Mouse (Mus musculus) CD4-positive, CD25-positive, alpha-beta regulatory T cell, adult 2 months (primary cell): ENCODE results near the gene Ndnf.

Experiments used
- DNase-seq: peaks from one replicate; pipeline ENCODE4 v3.0.0-alpha.2; 2012; ENCODE audit warnings: low read depth, low spot score

Gene Ndnf

DNA sequence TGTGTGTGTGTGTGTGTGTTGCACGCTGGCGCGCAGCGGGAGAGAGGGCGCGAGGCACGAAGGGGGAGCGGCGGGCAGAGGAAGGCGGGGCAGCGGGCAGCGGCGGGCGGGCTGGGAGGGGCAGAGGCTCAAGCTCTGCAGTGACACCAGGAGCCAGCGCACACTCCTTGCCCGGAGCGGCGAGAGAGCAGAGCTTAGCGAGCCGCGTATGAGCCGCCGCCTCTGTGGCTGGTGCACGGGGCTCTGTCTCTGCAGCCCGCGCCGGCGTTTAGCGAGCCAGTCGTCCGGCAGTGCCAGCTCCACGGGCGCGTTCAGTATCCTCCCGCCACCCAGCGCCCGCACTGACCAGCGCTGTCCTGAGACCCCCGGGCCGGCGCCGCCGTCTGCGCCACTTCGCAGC, at the start of gene Ndnf:
Ndnf (plus strand) TSS at position 140 of the 400 bp plus-strand sequence.
- DNase-seq, result peak; percentile 75

DNA sequence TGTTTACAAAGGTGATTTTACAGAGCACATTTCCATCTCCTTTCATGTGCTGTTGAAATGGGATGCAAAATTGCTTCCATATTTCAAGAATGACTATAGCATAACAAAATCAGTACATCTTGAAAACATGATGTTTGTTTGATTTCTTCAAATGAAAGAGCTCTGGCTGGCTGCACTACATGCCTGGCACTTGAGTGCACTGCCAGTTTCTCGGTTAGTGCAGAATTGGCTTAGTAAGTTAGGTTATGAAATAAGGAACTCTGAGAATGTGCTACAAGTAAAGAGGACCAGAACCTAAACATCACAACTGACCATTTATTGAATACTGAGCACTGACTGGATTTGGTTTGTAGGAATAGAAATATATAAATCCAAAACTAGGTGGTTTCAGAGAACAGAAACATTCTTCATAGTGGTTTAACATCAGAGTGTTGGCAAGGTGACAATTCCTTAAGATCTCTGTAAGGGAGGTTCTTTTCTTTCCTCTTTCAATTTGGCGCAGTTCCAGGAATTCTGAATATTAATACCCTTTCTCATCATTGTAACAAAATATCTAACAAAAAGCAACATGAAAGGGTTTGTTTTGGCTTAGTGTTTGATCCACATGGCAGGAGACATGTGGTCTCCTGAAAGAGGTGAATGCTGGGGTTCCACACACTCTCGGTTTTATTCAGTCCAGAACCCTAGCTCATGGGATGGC, 48.2 kb upstream of the Ndnf start:
- DNase-seq, result no peak

DNA sequence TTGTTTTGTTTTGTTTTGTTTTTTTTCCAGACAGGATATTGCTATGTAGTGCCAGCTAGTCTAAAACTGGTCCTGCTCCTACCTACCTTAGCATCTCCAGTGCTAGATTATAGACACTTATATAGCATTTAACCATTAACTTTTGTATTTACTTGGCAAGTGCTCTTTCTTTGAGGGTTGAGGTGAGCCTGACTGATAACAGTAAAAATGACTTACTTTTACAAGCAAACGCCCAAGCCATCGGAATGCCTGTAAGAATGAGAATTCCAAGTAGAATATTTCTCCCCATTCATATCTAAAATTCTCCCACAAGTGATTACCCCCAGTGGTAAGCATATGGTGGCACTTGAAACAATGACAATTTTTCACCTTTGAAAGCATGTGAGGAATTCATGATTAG, 40.8 kb upstream of the Ndnf start:
- DNase-seq, result no peak

DNA sequence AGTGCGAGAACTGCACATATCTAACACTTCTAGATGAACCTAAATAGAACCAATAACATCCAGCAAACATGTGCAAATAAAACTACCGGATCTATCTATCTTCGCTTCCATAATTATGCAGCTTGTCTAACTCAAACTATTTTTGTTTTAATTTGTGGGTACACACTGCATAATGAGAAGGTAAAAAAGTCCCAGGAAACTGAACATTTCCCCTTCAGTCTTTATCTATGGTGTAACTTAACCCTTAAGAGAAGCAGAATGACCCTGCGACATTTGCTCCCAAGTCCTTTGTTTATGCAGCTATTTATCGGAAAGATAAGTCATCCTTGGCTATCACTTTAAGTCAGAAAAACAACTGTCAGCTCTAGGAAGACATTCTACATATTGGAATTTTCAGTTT, 39.2 kb upstream of the Ndnf start:
- DNase-seq, result no peak

DNA sequence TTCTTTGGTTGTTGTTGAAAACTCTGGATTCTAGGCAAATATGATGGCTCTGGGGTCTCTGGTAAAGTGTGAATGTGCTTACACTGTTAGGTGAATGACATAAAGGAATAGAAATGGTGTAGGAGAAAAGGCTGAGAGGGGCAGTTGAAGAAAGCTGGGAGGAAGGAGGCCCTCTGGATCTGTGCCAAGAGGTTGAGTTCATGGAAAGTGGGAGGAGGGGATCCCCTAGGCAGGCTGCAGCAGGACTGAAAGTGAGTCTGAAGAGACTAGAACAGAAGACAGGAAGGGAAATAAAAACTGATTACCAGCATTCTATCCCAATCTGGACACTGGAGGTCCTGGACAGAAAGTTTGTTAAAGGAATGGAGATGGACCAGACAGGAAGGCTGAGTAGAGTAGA, 29.0 kb upstream of the Ndnf start:
- no peak for DNase-seq

DNA sequence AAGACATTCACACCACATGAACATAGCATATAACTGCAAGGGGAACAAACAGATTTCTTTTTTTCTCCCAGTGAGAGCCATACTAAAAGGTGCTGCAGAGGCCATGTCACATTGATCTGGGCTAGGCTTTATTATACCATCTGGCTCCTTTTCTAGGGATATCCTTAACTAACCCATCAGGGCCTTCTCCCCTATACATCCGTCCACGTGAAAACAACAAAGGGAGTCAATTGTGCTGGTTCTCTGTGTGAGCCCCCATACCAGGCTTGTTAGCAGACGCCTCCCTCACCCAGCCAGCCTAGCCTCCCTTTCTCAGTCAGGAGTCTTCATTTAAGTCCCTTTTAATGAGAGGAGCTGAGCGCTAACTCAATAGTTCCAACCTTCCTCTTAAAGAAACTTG, 27.3 kb upstream of the Ndnf start:
- DNase-seq, result no peak

DNA sequence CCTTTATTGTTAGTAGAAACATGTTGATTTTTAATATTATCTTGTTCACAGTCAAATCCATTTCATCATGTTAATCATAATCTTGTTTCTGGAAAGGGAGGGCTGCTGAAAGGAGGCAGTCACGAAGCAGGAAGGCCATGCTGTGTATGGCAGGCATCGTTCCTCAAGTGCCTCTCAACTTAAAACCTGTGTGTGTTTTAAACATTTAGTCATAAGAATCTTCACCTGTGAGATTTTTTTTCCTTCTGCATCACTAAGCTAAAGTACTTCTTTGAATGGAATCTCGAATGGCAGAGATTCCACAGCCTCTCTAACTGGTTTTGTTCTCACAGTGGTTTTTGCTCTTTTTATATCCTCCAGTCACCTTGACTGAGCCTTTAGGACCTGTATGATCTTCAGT, 25.0 kb upstream of the Ndnf start:
- DNase-seq, result peak; percentile 15

DNA sequence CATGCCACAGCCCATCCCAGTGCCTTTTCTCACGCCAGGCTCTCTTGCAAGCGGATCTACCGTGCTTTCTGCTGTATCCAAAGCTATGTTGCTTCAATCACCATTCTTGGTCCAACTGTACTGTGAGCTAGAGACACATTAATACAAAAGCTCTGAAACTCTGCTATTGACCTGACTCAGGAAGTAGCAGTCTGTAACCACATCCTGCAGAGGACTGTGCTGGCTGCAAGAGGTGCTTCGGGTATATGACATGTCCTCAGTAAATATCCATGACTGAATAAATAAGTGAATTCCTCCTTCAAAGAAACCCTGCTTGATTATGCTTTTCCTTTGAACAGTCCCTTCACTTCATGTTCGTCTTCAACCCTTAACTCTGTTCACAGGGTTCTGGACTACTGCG, 23.7 kb upstream of the Ndnf start:
- DNase-seq, result peak; percentile 81

DNA sequence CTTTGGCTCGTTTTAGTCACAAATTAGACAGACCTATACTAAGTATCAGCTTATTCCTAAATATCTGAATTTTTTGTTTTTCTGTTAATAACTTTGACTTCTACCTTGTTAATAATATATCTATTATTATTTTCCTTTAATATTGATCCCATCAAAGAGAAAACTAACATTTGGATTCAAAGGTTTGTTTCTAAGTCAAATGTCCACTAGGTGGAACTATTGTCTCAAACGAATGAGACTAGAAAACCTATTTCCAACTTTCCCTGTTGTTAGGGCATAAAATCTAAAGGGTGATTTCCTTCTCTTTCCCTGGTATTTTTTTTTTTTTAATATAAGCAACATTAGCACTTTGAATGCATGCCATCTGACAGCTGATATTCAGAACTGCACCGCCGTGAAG, 20.0 kb upstream of the Ndnf start:
- peak; percentile 50 for DNase-seq

DNA sequence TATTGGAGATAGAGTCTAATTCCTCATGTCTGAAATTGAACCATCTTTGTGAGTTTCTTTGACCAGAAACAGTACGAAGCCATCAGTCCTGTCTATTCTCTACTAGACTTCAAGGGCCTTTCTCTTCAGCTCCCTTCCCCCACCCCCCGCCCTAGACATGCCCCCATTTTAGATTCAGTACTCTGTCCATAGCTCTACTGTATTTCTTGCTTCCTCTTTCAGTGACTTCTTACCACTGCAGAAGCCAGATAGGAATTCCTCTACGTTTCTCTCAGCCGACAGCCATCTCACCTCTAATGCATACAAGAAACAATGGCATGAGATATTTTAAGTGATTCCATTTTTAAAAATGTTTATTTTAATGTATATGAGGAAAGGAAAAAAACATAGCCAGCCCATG, 10.1 kb upstream of the Ndnf start:
- DNase-seq, result no peak

DNA sequence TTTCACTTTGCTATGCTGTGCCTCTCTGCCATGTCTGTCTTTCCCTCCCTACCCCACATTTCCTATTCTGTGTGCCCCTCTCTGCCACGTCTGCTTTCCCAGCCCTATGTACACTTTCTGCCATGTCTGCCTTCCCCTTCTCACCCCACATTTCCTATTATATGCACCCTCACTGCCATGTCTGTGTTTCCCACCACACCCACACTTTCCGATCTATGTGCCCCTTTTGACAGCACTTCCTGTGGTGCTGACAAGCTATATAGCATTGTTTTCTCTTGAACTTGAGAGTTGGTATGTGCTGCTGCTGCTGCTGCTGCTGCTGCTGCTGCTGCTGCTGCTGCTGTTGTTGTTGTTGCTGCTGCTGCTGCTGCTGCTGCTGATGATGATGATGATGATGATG, 9.3 kb upstream of the Ndnf start:
- DNase-seq, result peak; percentile 69

DNA sequence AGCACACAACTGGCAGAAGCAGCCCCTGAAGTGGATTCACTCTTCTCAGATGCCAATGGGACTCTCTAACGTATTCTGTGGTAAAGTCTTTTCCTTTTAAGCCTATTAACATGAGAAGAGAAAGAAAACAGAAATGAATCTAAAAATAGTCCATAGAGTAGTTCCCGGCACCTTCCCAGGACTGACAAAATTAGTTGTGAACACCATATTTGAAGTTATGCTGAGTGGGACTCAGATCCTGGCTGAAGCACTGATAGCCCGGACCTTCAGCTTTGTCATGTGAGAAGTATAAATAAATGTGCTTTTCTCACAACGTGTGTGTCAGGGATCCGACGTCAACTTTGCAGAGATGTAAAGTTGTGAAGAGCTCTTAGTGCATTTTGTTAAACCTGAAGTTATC, 7.4 kb upstream of the Ndnf start:
- no peak for DNase-seq

DNA sequence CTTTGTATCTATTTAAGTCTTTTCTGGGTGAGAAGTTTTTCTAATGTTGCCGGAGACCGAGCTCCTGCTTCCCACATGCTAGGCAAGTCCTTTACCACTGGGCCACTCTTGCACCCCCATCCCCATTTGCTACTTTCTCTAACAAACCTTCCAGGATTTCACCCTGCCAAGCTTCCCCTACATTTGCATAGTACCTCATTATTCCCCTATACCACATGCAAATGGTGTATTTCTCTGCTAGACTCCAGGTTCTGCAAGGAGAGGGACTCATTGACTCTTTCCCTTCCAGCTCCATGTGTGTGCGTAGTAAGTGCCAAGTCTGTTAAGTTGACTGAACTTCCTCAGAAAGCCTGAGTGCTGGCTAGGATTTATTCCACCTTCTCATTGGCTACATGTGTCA, 5.1 kb upstream of the Ndnf start:
- DNase-seq, result no peak

DNA sequence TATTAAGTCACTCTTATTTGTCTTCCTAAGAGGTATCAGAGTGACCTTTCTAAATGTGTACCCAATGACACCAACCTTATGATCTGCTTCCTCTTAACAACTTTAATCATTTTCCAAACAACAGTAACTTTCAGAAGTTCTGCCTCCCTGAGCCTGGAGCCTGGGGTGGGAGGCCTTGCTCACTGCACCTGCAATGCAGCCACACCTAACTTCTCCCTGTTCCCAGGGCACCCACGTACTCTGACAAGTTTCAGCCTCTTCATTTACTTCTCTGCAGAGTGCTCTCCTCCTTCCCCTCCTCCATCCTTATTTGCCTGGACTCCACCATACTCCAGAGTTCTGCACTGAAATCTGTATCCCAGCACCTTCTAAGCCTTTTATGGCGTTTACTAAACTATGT, 1.4 kb upstream of the Ndnf start:
- no peak for DNase-seq

DNA sequence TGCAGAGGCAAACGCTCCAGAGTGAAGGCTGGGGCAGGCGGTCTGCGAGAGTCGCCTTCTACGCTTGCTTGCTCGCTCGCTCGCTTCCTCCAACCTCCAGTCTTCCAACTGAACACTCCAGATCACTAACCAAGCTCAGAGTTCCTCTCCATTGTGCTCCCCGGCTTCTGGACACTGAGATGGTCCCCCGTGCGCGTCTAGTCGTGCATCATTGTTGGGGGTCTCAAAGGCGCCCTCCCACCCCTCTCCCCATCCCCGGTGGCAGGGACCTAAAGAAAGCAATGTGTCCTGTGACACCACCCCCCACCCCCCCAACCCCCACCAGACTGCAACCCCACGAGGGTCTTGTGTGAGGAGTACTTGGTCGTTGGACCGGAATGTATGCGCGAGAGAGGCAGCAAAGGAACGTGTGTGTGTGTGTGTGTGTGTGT, 394 bp upstream of the Ndnf start:
- DNase-seq, result no peak

DNA sequence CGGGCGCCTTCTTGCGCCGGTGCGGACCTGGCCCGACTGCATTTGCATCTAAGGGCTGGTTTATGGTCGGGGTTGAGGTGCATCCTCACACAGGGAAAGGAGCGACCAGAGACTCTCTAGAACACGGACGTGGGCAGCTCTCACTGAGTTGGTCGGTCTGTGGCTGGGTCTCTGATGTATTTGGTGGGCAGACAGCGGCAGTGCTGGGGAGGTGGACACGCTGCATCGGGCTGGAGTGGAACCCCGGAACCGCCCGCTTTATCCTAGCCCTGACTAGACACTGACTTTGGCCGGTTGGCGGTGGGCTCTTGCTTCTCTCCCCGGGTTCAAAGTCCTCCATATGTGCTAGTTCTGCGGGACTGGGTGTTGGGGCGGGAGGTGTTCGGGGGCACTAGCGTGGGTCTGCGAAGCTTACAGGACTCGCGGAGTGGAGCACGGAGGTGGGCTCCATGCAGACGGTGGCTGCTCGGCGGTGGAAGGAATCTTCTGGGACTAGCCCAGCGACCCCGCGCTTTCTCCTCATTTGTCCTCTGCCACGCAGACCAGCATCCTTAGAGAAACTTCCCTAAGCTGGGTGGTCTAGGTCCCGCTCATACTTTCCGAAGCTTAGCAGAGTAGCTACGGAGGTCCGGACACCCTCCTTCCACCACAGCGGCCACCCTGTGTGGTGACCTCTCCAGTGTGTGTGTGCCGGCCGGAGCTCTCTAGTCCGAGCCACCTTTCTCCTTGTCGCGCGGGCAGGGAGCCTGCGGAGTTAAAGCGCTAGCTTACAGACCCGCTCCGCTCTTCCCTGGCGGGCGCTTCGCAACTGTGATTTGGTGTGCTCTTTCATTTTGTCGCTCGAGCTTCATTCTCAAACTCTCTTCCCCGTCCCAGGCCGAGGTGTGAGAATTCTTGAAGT, 991 bp downstream of the Ndnf start:
- DNase-seq, result peak; percentile 51

DNA sequence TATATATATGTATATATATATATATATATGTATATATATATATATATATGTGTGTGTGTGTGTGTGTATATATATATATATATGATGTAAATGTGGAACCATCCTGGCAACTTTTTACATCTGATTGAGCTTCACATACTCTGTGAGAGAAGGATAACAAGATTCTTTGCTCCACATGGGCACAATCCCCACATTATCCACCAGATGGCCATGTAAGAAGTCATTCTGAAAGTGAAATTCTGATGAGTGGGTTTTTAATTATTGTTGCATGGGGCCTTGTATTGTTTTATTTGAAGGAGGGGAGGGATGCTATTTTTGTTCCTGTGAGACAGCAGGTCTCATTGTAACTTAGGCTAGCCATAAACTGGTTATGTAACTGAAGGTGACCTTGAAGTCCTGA, 22.5 kb downstream of the Ndnf start:
- no peak for DNase-seq

DNA sequence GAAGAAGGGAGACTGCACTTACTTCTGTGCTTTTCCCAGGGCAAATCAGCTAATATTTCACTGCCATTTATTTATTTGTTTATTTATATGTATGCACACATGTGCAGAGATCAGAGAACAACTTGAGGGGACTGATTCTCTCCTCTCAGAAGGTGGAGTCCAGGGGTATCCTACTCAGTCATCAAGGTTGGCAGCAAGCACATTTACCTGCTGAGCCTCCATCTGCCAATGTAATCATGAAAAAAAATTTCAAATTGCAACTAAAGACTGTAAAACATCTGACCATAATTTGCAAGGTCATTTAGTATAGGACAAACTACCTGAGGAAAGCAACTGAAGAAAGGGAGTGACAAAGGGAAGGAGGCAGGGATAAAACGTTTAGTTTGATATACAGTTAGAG, 49.3 kb downstream of the Ndnf start:
- DNase-seq, result no peak

DNA sequence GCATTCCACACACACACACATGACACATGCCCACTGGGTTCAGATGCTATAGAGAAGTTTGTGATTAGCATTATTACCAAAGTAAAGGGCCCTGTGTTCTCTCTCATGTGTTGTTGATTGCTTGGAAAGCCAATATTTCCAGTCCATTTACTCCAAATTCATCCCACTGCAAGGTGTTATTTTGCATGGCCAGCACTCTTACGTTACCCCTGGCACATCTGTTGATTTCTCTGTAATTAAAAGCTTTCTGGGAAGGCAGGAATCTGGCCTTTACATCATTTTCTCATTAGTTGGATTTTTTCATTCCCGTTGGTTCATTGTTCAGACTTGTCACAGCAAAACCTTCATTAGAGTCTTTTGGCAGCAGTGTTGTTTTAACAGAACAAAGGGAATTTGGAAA, 54.3 kb downstream of the Ndnf start:
- DNase-seq, result no peak

DNA sequence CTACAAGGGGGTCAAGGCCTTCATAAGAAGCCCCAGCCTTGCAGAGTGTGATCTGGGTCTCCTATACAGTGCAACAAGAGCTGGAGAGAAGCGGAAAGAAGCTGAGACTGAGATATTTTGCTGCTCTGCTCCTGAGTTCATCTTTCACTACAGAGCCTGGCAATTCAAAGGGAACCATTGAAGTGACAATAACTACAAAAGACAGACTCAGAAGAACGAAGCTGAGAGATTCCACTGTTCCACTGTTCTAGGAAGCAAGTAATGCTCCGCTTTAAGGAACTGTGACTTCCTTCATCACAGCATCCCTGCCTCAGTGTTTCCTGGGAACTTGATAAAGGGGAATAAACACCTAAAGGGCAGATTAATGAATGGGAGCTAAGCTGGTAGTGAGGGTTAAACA, 56.9 kb downstream of the Ndnf start:
- no peak for DNase-seq

DNA sequence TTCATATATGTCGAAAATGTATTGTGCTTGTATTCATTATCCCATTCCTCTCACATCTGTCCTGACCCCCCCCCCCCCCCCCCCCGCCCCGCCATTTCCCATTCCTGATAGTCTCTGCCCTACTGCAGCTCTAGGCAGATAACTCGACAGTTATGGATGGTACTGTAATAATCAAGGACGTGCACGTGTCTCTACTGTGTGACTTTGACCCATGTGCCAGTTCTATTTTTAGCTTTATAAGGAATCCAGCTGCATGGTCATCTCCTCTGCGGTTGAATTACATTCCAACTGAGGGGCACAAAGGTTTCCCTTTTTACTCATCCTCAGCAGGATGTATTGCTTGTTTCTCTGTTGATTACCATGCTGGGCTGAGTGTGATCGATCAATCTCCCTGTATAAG, 68.1 kb downstream of the Ndnf start:
- no peak for DNase-seq

DNA sequence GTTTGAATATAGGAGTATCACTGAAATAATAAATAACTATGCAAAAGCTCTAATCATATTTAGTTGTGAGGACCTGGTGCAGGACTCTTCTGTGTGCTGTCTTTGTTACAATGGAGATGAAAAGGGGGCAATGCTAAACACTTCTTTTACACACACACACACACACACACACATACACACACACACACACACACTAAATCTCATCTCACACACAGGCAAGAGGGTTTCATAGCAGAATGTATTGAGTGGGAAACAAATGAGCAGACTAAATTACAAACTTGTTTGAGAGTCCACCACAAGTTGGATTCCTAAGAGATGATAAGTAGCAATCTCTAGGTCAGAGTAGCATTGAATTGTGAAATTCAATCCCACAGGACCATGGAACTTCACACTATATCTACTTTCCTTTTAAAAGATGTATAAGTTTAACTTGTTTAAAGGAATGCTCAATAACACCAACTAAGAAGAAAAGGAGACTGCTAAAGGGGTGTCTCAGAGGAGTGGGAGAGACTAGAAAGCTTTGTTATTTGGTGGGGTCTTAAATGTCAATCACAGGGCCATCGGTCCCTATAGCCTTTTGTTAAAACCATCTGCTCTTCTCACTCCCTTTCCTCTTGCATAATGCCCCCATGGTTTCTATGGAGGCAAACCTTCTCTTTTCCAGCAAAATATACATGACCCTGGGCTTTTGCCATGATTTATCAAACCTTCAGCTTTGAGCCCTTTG, 71.9 kb downstream of the Ndnf start:
- no peak for DNase-seq

DNA sequence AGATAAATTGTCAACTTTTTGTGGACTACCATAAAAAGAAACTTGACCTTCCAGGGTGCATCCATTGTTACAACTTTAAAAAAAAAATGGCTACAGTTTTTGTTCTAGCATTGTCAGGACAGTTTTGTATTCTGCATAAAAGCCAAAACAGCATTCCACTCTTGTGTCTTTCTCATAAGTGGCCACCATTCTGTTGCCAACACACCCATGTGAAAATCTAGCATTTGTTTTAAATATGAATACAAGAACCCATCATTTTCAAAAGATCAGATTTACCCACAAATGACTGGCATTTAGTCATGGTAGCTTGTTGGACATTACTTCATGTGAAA, 72.4 kb downstream of the Ndnf start:
- no peak for DNase-seq
